Mouse (Mus musculus): Measurements from ENCODE around the gene Arhgap15.
A peak's percentile ranks its signal among the peaks of the same experiment; 100 is the strongest.

Arhgap15 gene

DNA sequence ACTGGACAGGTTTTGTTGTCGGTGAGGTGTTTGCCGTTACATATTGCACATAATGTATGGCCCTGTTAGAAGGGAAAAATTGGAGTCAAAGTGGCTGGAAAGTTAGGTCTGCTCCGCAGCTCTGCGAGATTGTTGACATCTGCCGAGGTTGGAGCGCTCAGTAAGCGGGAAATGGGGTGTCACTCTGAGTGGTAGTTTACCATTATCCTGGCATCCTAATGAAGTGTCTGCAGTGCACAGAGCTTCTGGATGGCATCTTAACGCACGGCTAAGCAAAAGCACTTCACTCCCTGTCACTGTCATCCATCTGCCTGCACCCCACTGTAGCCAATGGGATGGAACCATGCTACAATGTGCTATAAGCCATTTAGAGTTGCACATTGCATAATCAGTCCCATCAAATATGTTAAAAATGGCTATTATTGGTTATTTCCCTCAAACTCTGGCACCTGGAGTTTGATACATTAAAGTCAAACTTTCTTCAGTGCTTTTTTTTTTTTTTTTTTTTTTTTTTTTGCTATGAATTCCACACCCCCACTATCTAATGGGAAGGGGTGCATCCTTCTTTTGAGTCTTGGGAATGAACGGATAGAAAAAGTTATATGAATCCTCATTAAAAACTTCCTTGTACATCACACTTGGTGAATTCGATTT, 561.6 kb downstream of the Arhgap15 start:
- DNase-seq: no peak

DNA sequence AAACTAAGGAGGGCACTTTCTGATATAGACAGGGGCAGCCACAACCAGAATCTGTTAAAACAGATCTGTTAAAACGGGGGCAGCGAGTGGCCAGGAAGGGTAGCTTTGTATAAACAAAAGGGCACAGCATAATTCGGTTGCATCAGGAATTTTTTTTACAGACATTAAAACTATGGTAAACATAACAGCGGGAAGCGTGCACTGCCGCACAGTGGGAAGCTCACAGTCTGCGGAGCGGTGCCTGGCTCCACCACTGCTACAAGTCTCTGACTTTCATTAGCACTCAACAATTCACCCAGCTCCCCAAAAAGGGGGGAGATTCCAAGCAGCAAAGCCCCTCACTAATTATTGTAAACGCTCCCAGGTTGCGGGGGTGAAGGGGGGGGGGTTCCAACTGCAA, 562.6 kb downstream of the Arhgap15 start:
- DNase-seq: no peak

GRCm38 (mm10) chr2:44313573-44313972, 564.9 kb downstream of the Arhgap15 start:
- no peak for DNase-seq

GRCm38 (mm10) chr2:44318436-44318835, 569.8 kb downstream of the Arhgap15 start:
- no peak for DNase-seq

DNA sequence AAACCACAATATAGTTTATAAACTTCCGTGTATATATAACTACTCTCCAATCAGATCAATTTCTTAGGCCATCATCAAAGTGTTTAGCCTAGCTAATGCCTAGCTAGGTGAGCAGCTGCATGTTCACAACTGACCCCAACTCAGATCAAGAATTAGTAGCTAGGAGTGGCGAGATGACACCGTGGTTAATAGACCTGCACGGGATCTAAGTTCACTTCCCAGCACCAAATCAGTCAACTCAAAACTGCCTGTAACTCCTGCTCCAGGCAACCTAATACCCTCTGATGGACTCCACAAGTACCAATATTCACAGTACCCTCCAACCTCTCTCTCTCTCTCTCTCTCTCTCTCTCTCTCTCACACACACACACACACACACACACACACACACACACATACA, 570.9 kb downstream of the Arhgap15 start:
- no peak for DNase-seq

- no peak for DNase-seq
These were observed 575.2 kb downstream of the Arhgap15 start for GRCm38 (mm10) chr2:44323813-44324212.

- DNase-seq: no peak
These were observed 584.7 kb downstream of the Arhgap15 start for GRCm38 (mm10) chr2:44333295-44333694.

GRCm38 (mm10) chr2:44334006-44334405, 585.4 kb downstream of the Arhgap15 start:
- no peak for DNase-seq

DNA sequence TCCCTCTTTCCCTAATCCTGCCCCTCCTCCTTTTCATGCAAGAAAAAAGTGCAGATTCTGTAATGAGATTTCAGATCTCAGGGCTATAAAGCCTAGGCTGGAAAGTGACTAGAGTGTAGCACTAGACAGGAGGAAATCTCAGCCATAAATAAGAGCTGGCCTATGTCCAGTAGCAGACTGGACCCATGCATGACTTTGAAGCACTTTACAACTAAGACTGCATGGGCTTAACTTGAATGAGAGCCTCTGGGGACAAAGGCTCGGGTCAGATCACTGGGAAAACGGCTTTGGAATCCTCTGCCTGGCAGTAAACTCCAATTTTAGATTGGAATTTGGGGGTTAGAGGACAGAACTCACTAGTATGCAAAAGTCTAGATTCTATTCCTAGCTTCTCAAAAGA, 585.9 kb downstream of the Arhgap15 start:
- no peak for DNase-seq

GRCm38 (mm10) chr2:44336720-44337354, 588.2 kb downstream of the Arhgap15 start:
- peak; percentile 24 for DNase-seq

DNA sequence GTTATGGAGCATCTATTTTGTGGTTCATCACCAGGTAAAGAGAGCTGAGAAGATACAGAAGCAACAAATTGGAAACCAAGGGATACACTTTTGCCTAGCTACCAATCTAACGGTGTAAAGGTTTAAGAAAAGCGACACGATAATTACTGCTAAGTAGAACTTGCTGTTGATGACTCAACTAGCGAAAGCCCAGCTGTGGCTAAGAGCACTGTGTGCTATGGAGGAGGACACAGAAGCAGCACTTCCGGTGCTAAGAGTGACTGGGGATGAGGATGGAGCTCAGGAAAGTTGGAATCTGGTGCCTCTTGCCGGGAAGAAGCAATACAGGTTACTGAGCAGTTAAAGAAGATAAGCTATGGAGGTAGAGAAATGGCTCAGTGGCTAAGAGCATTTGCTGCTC, 589.8 kb downstream of the Arhgap15 start:
- DNase-seq: no peak

GRCm38 (mm10) chr2:44341091-44341571, 592.5 kb downstream of the Arhgap15 start:
- DNase-seq: no peak

- no peak for DNase-seq
These were observed 596.2 kb downstream of the Arhgap15 start for GRCm38 (mm10) chr2:44344861-44345260.

DNA sequence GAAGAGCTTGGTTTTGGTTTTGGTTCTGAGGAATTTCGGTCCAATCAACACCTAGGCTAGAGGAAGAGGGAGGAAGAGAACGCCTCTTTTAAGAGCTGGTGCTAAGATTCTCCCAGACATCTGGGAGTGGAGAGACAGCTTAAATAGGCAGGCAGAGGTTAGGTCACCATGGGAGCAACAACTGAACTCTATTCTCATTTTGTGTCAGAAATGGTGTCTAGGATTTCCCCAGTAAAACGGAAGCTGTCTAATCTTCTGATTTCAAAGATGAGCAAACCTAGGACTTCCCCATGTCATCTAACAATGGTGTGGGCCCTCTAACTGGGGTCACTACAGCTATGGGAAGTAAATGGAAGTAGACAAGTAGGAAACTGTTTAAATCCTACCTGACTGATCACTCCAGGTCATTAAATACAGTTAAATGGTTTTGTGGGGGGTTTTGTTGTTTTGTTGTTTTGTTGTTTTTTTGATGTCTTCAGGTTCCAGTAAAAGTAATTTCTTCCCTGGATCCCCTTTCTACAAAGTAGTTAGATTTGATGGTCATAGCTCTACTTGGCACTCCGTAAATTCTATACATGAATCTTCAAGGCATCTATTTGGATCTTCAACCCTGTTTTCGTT, 596.8 kb downstream of the Arhgap15 start:
- DNase-seq: no peak

DNA sequence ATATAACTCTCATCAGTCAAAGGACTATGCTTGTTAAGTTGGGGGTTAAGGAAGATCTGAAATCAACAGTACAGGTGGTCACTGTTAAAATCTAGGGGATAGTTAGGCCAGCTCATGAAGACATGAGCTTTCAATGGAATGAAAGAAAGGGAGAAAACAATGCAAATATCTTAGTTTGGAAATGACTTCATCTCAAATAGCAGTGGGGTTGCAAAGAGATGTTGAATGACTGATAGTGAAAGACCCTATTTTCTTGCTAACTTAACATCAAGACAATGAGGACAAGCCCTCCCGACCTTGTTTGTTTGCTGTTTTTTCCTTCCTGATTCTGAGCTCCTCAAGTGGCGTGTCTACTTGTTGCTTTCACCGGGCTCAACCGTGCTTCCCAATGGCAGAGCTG, 597.6 kb downstream of the Arhgap15 start:
- DNase-seq: no peak

DNA sequence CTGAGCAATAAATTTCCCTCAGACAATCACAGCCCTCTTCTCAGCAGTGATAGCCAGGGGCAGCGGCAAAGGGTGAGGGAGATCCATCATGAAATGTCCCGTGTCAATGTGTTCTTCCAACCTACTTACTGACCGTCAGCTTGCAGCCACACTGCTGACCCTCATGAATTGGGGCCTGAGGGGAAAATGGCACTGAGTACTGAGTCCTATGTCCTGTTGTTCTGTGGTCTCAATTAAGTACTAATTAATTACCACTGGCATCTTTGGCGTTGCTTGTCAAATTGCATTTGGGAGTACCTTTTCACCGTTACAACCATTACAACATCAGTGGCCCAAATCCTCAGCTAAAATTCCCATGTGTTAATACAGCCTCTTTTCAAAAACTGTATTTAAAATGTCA, 599.2 kb downstream of the Arhgap15 start:
- DNase-seq: no peak

- no peak for DNase-seq
These were observed 600.5 kb downstream of the Arhgap15 start for GRCm38 (mm10) chr2:44349101-44349500.

DNA sequence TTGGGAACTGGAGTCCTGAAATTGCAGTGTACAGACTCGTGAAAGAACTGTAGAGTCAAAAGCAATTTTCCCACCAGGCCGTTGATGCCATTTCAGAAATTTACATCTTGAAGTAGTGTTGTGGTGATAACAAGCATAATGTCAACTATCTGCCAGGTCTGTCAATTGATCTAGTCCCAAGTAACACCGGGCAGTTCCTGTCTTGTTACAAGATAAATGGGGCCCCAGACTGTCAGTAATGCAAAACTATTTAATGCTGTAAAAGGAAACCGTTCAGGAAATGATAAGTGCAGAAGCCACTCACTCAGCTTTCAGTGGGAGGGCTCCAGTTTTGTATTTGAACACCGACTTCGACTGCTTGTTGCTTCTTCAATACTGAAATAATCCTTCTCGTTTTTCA, 604.3 kb downstream of the Arhgap15 start:
- no peak for DNase-seq

GRCm38 (mm10) chr2:44353594-44353993, 605.0 kb downstream of the Arhgap15 start:
- no peak for DNase-seq

- DNase-seq: no peak
These were observed 606.2 kb downstream of the Arhgap15 start for GRCm38 (mm10) chr2:44354786-44355185.

GRCm38 (mm10) chr2:44355316-44355715, 606.7 kb downstream of the Arhgap15 start:
- DNase-seq: no peak

- DNase-seq: no peak
These were observed 607.7 kb downstream of the Arhgap15 start for GRCm38 (mm10) chr2:44356248-44356886.

- DNase-seq: no peak
These were observed 608.2 kb downstream of the Arhgap15 start for GRCm38 (mm10) chr2:44356887-44357251.

GRCm38 (mm10) chr2:44380225-44380624, 631.6 kb downstream of the Arhgap15 start:
- DNase-seq: no peak

Data from cerebellum, adult 9-10 months (tissue).